ENCODE assay signal across 8 mouse cellular contexts in the genomic region with DNA sequence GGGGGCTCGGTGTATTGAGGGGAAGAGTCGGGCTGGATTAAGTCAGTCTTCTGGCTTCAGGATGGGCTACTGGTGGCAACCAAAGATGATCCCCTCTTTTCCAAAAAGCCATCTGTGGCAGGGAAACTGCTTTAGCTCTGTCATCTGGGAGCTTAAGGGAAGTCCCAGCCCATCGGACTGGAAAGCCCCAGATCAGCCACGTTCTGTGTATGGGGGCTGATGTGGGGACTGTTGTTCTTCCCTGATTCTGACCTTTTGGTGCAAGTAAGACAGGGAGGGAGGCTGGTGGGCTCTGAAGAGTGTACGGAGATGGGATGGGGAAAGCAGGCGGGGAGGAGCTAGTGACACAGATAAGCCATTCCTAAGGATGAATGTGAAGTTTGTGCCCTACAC. TPM values are rescaled to one million over a fixed set of nuclear protein-coding genes. Genes with fewer than 3 reads are reported as not detected.
DNase-seq lines count a peak whose midpoint lies in the region; ATAC-seq lines count a peak whose summit lies in the region.

No protein-coding gene starts in this region.

- 9% methylated on average over 6 of the region's 6 CpGs for WGBS in kidney, embryonic 14.5 days
- 5% methylated on average over 6 of the region's 6 CpGs for WGBS in embryonic facial prominence, embryonic 10.5 days
- WGBS in hindbrain, embryonic 15.5 days: 9% methylated on average over 6 of the region's 6 CpGs
- WGBS in midbrain, embryonic 14.5 days: 12% methylated on average over 6 of the region's 6 CpGs

- peak overlapping the region; percentile 35; the same call in 1 of the 2 replicates for H3K9ac ChIP-seq in kidney, embryonic 14.5 days (ENCODE audit: low read depth, low read length)
- peak overlapping the region; percentile 38 for H3K9ac ChIP-seq in hindbrain, embryonic 15.5 days
- H3K9ac ChIP-seq in midbrain, embryonic 14.5 days (replicated peaks; ENCODE audit: low read length): peak overlapping the region; percentile 31; the same call in 1 of the 2 replicates

- H3K4me1 ChIP-seq in kidney, embryonic 14.5 days (ENCODE audit: control insufficient read depth, insufficient read depth, low read length): peaks cover 51% of the 10 kb centered on the region
- H3K4me1 ChIP-seq in embryonic facial prominence, embryonic 10.5 days: peaks cover 94% of the 10 kb centered on the region
- peaks cover 65% of the 10 kb centered on the region for H3K4me1 ChIP-seq in hindbrain, embryonic 15.5 days (replicated peaks)
- H3K4me1 ChIP-seq in midbrain, embryonic 14.5 days (ENCODE audit: control insufficient read depth, insufficient read depth, low read length): peaks cover 57% of the 10 kb centered on the region

- H3K27me3 ChIP-seq in kidney, embryonic 14.5 days (ENCODE audit: control insufficient read depth, insufficient read depth, low read length): no peaks in the 10 kb centered on the region
- no peaks in the 10 kb centered on the region; the same call in 1 of the 2 replicates for H3K27me3 ChIP-seq in embryonic facial prominence, embryonic 10.5 days (replicated peaks; ENCODE audit: low read depth, poor library complexity, severe bottlenecking)
- no peaks in the 10 kb centered on the region for H3K27me3 ChIP-seq in hindbrain, embryonic 15.5 days
- no peaks in the 10 kb centered on the region for H3K27me3 ChIP-seq in midbrain, embryonic 14.5 days (ENCODE audit: control insufficient read depth, insufficient read depth, low read length)

- no peaks in the 10 kb centered on the region for H3K9me3 ChIP-seq in kidney, embryonic 14.5 days (ENCODE audit: control insufficient read depth, low read length)
- H3K9me3 ChIP-seq in embryonic facial prominence, embryonic 10.5 days: no peaks in the 10 kb centered on the region
- no peaks in the 10 kb centered on the region for H3K9me3 ChIP-seq in hindbrain, embryonic 15.5 days
- H3K9me3 ChIP-seq in midbrain, embryonic 14.5 days (ENCODE audit: control insufficient read depth, low read length): no peaks in the 10 kb centered on the region

- H3K27ac ChIP-seq in kidney, embryonic 14.5 days (ENCODE audit: low read depth, low read length): peak overlapping the region; percentile 94
- H3K27ac ChIP-seq in embryonic facial prominence, embryonic 10.5 days (replicated peaks): peak overlapping the region; percentile 82
- peak overlapping the region; percentile 81 for H3K27ac ChIP-seq in hindbrain, embryonic 15.5 days (replicated peaks)
- H3K27ac ChIP-seq in midbrain, embryonic 14.5 days (replicated peaks; ENCODE audit: low read depth, low read length): peak overlapping the region; percentile 85

- no peak for ATAC-seq in kidney, embryonic 14.5 days (ENCODE audit: low FRiP score, low TSS enrichment)
- no peak for ATAC-seq in hindbrain, embryonic 15.5 days (ENCODE audit: low FRiP score, low read depth)
- ATAC-seq in midbrain, embryonic 14.5 days (ENCODE audit: low FRiP score, low TSS enrichment): no peak
- no peak for ATAC-seq in cerebellum, adult (ENCODE audit: insufficient number of reproducible peaks, low FRiP score, low TSS enrichment)

- peak overlapping the region; percentile 40 for H3K4me2 ChIP-seq in kidney, embryonic 14.5 days (replicated peaks; ENCODE audit: low read depth, low read length)
- H3K4me2 ChIP-seq in hindbrain, embryonic 15.5 days: peak overlapping the region; percentile 59
- peak overlapping the region; percentile 54 for H3K4me2 ChIP-seq in midbrain, embryonic 14.5 days (ENCODE audit: low read length)

- H3K36me3 ChIP-seq in kidney, embryonic 14.5 days (ENCODE audit: control insufficient read depth, insufficient read depth, low read length): no peaks in the 10 kb centered on the region
- H3K36me3 ChIP-seq in embryonic facial prominence, embryonic 10.5 days (replicated peaks): no peaks in the 10 kb centered on the region
- H3K36me3 ChIP-seq in hindbrain, embryonic 15.5 days: no peaks in the 10 kb centered on the region
- no peaks in the 10 kb centered on the region for H3K36me3 ChIP-seq in midbrain, embryonic 14.5 days (ENCODE audit: control insufficient read depth, insufficient read depth, low read length)

- H3K4me3 ChIP-seq in kidney, embryonic 14.5 days (ENCODE audit: low read length): peak overlapping the region; percentile 11
- peak overlapping the region; percentile 49 for H3K4me3 ChIP-seq in embryonic facial prominence, embryonic 10.5 days
- peak overlapping the region; percentile 25 for H3K4me3 ChIP-seq in hindbrain, embryonic 15.5 days
- 0 out of 2 replicates have a peak overlapping the region, but pooled peaks have one; percentile 17 for H3K4me3 ChIP-seq in midbrain, embryonic 14.5 days (replicated peaks; ENCODE audit: low read depth, low read length)

- no peak for DNase-seq in kidney, postnatal 4 days
- peak; percentile 20 for DNase-seq in embryonic facial prominence, embryonic 10.5 days (ENCODE audit: low spot score)
- DNase-seq in midbrain, embryonic 14.5 days: no peak
- DNase-seq in c-Kit-positive CD71-positive TER-119-positive erythroid progenitor cells, embryonic 14.5 days (ENCODE audit: low spot score): no peak
- DNase-seq in thymus, postnatal 14 days: no peak

RNA-seq across cellular contexts. Expression of a gene that starts 22.6 kb away (rescaled TPM):
- polyA plus RNA-seq in kidney, embryonic 14.5 days (2014; fragmentation: Nextera tagmentation; extraction: Ambion mirVana): 28.3 and 35.6 TPM in 2 replicates
- polyA plus RNA-seq in embryonic facial prominence, embryonic 10.5 days (2016; fragmentation: Nextera tagmentation; extraction: Ambion mirVana): 19.5 and 20.9 TPM in 2 replicates
- 27.8 and 31.9 TPM in 2 replicates for polyA plus RNA-seq in hindbrain, embryonic 15.5 days (2015; fragmentation: Nextera tagmentation; extraction: Ambion mirVana)
- polyA plus RNA-seq in midbrain, embryonic 14.5 days (2014; fragmentation: Nextera tagmentation; extraction: Ambion mirVana): 36.5 and 38.5 TPM in 2 replicates

RNA-seq across cellular contexts. Expression of a gene that starts 48.9 kb away (rescaled TPM):
- polyA plus RNA-seq in kidney, embryonic 14.5 days (2014; fragmentation: Nextera tagmentation; extraction: Ambion mirVana): 98.3 and 182 TPM in 2 replicates
- 196 and 200 TPM in 2 replicates for polyA plus RNA-seq in embryonic facial prominence, embryonic 10.5 days (2016; fragmentation: Nextera tagmentation; extraction: Ambion mirVana)
- polyA plus RNA-seq in hindbrain, embryonic 15.5 days (2015; fragmentation: Nextera tagmentation; extraction: Ambion mirVana): 208 and 221 TPM in 2 replicates
- polyA plus RNA-seq in midbrain, embryonic 14.5 days (2014; fragmentation: Nextera tagmentation; extraction: Ambion mirVana): 134 and 200 TPM in 2 replicates

RNA-seq across cellular contexts. Expression of a gene that starts 49.0 kb away (rescaled TPM):
- 18.1 and 25.1 TPM in 2 replicates for polyA plus RNA-seq in kidney, embryonic 14.5 days (2014; fragmentation: Nextera tagmentation; extraction: Ambion mirVana)
- polyA plus RNA-seq in embryonic facial prominence, embryonic 10.5 days (2016; fragmentation: Nextera tagmentation; extraction: Ambion mirVana): 21.0 and 22.6 TPM in 2 replicates
- 10.2 and 11.3 TPM in 2 replicates for polyA plus RNA-seq in hindbrain, embryonic 15.5 days (2015; fragmentation: Nextera tagmentation; extraction: Ambion mirVana)
- 7.3 and 10.2 TPM in 2 replicates for polyA plus RNA-seq in midbrain, embryonic 14.5 days (2014; fragmentation: Nextera tagmentation; extraction: Ambion mirVana)
